Mouse (Mus musculus) yolk sac, embryonic 10.5 days (tissue): ENCODE measurements around the gene Actr2.
"Not testable (repeated sequence)": the region's sequence is repeated elsewhere in the genome, so short reads cannot be mapped to it uniquely, and the experiment has no call there.

ENCODE experiments used
- DNase-seq: peaks from one replicate; pipeline ENCODE4 v3.0.0-alpha.2; 2017; ENCODE audit warnings: low spot score

The Actr2 gene

DNA sequence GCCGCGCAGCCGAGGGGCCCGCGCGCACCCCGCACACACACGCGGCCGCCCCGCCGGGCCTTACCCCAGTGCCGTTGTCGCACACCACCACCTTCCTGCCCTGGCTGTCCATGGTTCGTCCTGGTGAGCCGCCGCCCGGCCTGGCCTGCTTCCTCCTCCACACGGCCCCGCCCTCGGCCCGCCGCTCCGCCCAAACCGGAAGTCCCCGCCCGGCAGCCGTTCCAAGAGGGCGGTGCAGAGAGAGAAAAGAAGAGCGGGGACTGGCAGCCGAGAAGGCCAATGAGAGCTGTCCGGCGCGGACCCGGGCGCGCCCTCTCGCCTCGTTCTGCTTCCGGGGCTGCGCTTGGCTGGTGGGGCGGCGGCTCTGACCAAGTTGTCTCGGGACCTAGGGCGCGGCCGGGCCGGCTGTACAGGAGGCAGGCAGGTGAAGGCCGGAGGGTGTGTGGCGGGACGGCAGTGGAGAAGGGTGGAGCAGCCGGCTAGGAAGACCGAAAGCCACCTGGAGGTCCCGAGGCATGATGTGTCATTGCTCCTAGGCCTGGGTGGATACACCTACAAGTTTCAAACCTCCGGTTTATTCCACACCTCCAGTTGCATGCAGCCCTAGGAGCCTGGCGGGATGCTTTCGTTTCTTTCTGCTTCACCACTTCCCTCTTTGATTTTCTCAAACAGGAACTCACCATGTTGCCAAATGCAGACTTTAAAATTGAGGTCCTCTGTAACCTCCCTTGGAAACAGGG, at the start of gene Actr2:
Gene Actr2 (minus strand): TSS at position 173 of the 740 bp plus-strand sequence.
- DNase-seq = peak; percentile 99

DNA sequence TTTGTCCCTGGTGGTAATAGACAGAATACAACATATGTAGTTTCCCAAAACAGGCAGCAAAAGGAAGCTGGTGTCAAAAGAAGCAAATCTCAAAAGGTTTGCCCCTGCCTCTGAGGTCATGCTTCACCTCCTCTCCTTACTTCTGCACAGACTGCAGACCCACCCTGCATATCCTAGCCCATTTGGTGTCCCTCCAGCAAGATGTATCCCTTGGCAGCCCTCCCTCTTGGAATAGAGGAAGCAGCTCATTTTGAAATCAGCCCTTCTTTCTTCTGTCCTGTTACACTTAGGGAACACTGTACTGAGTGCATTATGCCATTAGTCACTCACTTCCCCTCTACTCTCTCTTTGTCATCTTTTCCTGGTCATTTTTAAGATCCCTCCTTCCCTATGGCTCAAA, 46.2 kb upstream of the Actr2 start:
- DNase-seq = no peak

GRCm38 (mm10) chr11:20153542-20153941, 40.8 kb upstream of the Actr2 start:
- not testable (repeated sequence) for DNase-seq

DNA sequence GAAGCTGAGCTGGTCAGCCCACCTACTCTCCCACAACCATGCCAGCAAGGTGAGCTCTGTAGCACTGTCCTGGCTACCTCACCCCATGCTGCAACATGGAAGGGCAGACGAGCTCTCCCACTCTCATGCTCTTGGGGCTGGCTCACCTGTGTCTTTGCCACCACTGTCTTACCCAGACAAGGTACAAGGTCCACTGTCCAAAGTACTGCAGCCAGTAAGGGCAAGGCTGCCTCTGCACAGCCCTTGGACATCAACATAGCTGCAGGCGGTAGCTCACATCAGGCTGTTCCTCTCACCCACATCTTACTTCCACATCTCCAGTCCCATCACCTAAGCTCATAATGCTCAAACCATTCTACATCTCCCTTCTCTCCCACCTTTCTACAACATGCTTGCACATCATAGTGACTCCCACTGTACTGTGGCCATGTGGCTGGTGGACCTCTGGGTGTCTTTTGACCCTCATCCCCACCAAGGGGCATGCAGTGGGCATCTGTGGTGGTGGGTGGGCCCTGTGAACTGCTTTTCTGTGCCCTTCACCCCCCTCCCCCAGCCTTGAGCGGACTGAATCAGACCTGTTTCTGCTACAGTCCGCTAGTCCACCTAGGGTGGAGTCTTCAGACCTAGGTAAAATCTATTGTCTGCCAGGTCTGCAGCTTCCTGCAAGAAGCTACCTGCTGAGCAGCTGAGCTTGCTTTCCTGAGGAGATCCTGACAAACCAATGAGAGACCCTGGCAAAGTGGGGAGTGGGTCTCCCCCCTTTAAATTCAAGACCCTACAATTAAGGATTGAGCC, 39.6 kb upstream of the Actr2 start:
- no peak for DNase-seq

DNA sequence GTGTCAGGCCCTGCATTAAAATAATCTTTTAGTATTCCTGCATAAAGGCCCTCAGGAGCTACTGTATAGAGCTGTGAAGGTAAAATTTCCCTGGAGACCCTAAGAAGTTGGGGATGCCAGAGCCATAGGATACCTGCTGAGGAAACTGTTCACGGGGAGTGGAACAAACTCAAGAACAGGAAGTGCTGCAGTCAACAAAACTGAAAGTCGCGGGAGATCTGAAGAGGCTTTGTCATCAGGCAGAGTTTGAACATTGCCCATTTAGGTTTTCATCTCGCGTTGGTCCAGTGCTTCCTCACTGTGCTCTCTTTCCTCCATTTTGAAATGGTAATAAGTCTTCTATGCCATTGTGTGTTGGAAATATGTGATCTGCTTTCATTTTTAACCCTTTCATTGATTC, 38.6 kb upstream of the Actr2 start:
- DNase-seq = no peak

GRCm38 (mm10) chr11:20149936-20150335, 37.2 kb upstream of the Actr2 start:
- no peak for DNase-seq

- DNase-seq = peak; percentile 55
Measured at GRCm38 (mm10) chr11:20145383-20145782, 32.7 kb upstream of the Actr2 start.

GRCm38 (mm10) chr11:20144536-20145263, 32.0 kb upstream of the Actr2 start:
- DNase-seq = peak; percentile 40

DNA sequence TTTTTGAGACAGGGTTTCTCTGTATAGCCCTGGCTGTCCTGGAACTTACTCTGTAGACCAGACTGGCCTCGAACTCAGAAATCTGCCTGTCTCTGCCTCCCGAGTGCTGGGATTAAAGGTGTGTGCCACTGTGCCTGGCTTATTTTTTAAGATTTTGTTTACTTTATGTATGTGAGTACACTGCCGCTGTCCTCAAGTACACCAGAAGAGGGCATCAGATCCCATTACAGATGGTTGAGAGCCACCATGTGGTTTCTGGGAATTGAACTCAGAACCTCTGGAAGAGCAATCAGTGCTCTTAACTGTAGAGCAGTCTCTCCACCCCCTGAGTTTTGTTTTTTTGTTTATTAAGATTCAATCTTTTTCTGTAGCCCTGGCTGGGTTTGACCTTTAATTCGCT, 31.0 kb upstream of the Actr2 start:
- not testable (repeated sequence) for DNase-seq

- DNase-seq = no peak
Measured at GRCm38 (mm10) chr11:20142516-20142915, 29.8 kb upstream of the Actr2 start.

- DNase-seq = no peak
Measured at GRCm38 (mm10) chr11:20140286-20140685, 27.6 kb upstream of the Actr2 start.

DNA sequence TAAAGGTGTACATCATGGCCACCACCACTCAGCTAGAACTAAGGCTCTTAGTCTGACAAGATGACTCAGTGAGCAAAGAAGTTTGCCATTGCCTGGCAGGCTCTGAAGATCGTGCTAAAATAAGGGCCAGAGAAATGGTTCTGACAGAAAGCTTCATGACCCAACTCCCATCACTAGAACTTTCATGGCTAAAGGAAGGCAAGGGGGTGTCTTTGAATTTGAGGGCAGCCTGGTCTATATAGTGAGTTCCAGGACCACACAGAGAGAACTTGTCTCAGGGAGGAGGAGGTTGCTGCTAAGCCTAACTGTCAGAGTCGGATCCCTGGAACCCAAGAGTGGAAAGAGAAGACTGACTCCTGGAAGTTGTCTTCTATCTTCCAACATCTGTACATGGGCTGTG, 27.0 kb upstream of the Actr2 start:
- no peak for DNase-seq

DNA sequence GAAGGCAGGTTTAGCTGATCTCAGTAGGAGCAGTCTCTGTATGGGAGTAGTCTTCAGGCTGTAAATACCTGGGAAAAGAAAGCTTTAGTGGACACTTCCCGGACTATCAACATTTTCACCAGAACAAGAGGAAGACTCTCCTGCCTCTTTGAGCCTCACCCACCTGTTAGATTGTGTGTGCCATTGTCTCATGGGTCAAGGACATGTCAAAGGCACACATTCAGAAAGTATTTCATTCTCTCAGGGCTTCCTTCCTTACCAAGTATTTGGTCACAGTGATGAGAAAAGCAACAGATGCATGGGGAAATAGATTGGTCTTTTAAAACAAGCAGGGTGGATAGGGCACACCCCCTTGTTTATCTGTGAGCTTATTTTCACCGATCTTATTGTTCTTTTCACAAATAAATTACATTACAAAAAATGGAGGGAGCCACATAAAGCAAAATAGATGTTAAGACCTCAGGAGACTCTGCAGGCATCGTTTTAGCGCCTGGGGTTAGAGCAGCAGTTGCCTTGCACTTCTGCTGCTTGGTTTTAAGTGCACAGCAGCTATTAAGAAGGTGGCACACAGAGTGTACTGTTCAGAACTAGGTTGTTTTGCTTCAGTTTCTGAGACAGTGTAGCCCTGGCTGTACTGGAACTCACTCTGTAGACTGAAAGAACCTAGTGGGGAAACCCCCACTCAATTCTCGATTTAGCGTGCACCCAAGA, 25.9 kb upstream of the Actr2 start:
- DNase-seq = no peak

- no peak for DNase-seq
Measured at GRCm38 (mm10) chr11:20137872-20138271, 25.2 kb upstream of the Actr2 start.

GRCm38 (mm10) chr11:20136314-20136713, 23.6 kb upstream of the Actr2 start:
- peak; percentile 50 for DNase-seq

DNA sequence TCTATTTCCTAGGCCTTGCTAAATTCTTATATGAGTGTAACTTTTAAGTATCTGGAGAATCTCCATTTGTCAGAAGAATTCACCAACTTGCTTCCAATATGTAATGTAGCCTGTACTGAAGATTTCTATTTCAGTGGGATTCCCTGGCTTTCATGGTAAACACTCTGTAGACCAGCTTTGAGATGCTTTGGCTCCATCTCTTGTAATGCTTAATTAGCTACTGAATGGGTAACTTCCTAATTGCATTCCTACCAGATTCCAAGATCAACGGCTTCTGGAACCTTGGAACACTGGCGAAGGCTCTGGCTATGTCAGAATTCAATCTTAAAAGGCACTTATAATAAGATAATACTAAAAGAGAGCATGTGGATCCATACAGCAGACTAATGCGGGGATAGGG, 22.2 kb upstream of the Actr2 start:
- not testable (repeated sequence) for DNase-seq

DNA sequence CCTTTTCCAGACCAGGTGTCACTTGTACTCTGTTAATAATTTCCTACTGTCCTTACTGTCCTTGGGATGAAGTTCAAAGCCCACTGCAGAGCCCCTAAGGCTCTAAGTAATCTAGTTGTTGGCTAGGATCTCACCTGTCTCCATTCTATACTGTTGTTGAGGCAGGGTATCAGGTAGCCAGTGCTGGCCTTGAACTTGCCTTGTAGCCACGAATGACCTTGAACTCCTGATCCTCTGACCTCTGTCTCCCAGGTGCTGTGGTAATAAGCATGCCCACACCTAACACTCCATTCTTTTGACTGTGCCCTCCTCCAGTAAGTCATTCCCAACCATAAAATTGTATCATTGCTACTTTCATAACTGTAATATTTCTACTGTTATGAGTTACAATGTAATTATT, 21.0 kb upstream of the Actr2 start:
- no peak for DNase-seq

DNA sequence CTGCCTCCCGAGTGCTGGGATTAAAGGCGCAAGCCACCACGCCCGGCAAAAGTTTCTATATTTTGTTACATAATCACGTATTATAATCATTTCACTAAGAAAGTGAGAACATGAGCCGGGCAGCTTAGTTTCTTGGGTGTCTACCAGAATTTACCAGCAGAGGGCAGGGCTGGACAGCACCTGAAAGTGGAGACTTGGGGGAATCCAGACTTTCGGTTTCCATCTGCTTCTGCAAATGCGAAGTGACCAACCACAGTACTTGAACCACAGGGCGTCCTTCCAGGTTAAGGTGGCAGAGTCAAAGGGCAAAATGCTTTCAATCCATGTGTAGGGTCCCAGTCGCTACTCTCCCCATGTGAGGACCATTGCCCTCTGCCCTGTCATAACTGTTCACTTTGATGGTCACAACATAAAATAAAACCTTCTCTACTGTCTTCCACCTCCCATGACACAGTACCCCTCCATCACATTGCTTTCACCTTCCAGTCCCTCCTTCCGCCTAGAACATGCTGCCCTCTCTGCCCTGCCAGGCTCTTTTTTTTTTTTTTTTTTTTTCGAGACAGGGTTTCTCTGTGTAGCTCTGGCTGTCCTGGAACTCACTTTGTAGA, 20.3 kb upstream of the Actr2 start:
- peak; percentile 64 for DNase-seq

- DNase-seq = no peak
Measured at GRCm38 (mm10) chr11:20126673-20127516, 14.2 kb upstream of the Actr2 start.

GRCm38 (mm10) chr11:20125423-20125822, 12.7 kb upstream of the Actr2 start:
- DNase-seq = no peak

GRCm38 (mm10) chr11:20116701-20117100, 4.0 kb upstream of the Actr2 start:
- no peak for DNase-seq
